Mouse (Mus musculus) left cerebral cortex, postnatal 10 days (tissue): ENCODE measurements around the gene Ece1. TPM values are rescaled to one million over a fixed set of nuclear protein-coding genes. Genes with fewer than 3 reads are reported as not detected.

Experiments used
- DNase-seq, 2 experiments: peaks; one replicate each; pipeline ENCODE4 v3.0.0; 2021 to 2022; ENCODE audit warnings: low spot score in 2 of 2, mixed read lengths in 1 of 2; ENCODE audit errors: extremely low spot score in 1 of 2
- intact Hi-C: fragments of 180-260 bp; cut with DNase I; formaldehyde crosslinking; loops from one replicate; pipeline ENCODE4 v1.15.1; 2025
- total RNA-seq, 2 experiments: library from RNA; stranded (reverse); gene quantifications; 2 replicates each; pipeline ENCODE4 v1.2.3; 2021

Gene Ece1
- total RNA-seq, 2 experiments from 2014 or later: 58.6 to 65.2 TPM

GRCm38 (mm10) chr4:137993821-137994561, 132.0 kb downstream of the Ece1 start:
- no peak for DNase-seq
- intact Hi-C loops: loop anchor here (10.0 kb wide), 1 partner anchor 111 kb away; no protein-coding TSS in a partner anchor

- no peak for DNase-seq
- intact Hi-C loops: loop anchor here (10.0 kb wide), 1 partner anchor 110 kb away; no protein-coding TSS in a partner anchor
These were observed 132.7 kb downstream of the Ece1 start for GRCm38 (mm10) chr4:137994562-137995336.

GRCm38 (mm10) chr4:137995399-137995798, 133.4 kb downstream of the Ece1 start:
- DNase-seq: no peak
- intact Hi-C loops: loop anchor here (10.0 kb wide), 1 partner anchor 109 kb away; no protein-coding TSS in a partner anchor

- no peak for DNase-seq
- intact Hi-C loops: loop anchor here (10.0 kb wide), 1 partner anchor 107 kb away; no protein-coding TSS in a partner anchor
These were observed 136.2 kb downstream of the Ece1 start for GRCm38 (mm10) chr4:137998232-137998631.

GRCm38 (mm10) chr4:138000682-138001081, 138.6 kb downstream of the Ece1 start:
- peak in 1 of 2 experiments; percentile 64 for DNase-seq
- intact Hi-C loops: no loop called here

- intact Hi-C loops: no loop called here
- DNase-seq: no peak
These were observed 142.0 kb downstream of the Ece1 start for GRCm38 (mm10) chr4:138003909-138004610.

- DNase-seq: no peak
- intact Hi-C loops: no loop called here
These were observed 143.7 kb downstream of the Ece1 start for GRCm38 (mm10) chr4:138005781-138006180.

- no peak for DNase-seq
- intact Hi-C loops: no loop called here
These were observed 145.0 kb downstream of the Ece1 start for GRCm38 (mm10) chr4:138006951-138007613.

- intact Hi-C loops: no loop called here
- DNase-seq: no peak
These were observed 146.6 kb downstream of the Ece1 start for GRCm38 (mm10) chr4:138008646-138009045.

GRCm38 (mm10) chr4:138009786-138010502, 147.9 kb downstream of the Ece1 start:
- intact Hi-C loops: no loop called here
- no peak for DNase-seq

GRCm38 (mm10) chr4:138013723-138014479, 151.9 kb downstream of the Ece1 start:
- DNase-seq: no peak
- intact Hi-C loops: no loop called here

Other genes starting within 250 kb of the Ece1 start
- 100 to 1,000 TPM; 228 to 242 TPM for gene Rap1gap, start 197.5 kb upstream of the Ece1 start, total RNA-seq
- gene Alpl, start 65.9 kb upstream of the Ece1 start, total RNA-seq: 1 to 10 TPM; 7.4 to 8.8 TPM
- 100 to 1,000 TPM; 198 to 199 TPM for gene Eif4g3, start 130.8 kb downstream of the Ece1 start, total RNA-seq